In the genomic region with DNA sequence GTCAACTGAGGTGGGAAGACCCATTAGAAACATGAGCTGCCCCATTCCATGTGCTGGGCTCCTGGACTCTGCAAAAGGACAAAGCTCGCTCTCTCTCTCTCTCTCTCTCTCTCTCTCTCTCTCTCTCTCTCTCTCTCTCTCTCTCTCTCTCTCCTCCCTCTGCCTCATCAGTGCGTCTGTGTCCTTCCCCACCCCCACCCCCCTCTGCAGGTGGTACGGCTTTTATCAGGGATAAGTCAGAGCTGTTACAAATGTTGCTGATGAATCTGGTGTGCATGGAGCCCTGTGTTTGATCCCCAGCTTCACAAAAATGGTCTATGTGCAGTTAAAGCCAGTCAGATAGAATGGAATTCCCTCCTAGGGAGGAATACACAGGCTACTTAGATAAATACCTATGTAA, we compare ENCODE assay signal across 20 mouse cellular contexts.
A peak's percentile ranks its signal among the peaks of the same experiment; 100 is the strongest.
DNase-seq lines count a peak whose midpoint lies in the region; TF ChIP-seq lines count a peak whose summit lies in the region.
"Had no signal": no experiment of that assay in that cellular context is flagged by ENCODE, and none has a peak within 500 bp of the region (broad histone marks: within the 10 kb centered on the region; RNA-seq: fewer than 3 reads in every experiment).

No protein-coding gene starts in this region.

- no peak for TF ChIP-seq EP300 in ES-Bruce4 (IDR thresholded peaks at IDR 0.05; ENCODE audit: insufficient read depth, low read depth, low read length)

- no peak for TF ChIP-seq CTCF in ES-Bruce4 (IDR thresholded peaks at IDR 0.05; ENCODE audit: low read depth, low read length)

- DNase-seq in ES-E14 (ENCODE audit: low read depth, low spot score) (peak; percentile 9), ZHBTc4 (ENCODE audit: low read depth, low spot score) (peak; percentile 62)
- DNase-seq in testis, postnatal 14 days (ENCODE audit: low spot score), result no peak
- no peak for DNase-seq in lung, postnatal 4 days
- DNase-seq: adrenal gland, adult 8-10 months; adrenal gland, postnatal 14 days; adrenal gland, postnatal 36 days; B cell, adult 2 months; cerebellum, adult 18-20 months; cerebellum, adult 9-10 months; cerebellum, postnatal 10 days; cerebellum, postnatal 25 days; forebrain, postnatal 0 days had no signal

- H3K27ac ChIP-seq in ES-Bruce4 (ENCODE audit: insufficient read depth, low read length), result peak overlapping the region; percentile 61
- peak overlapping the region; percentile 43; the same call in 1 of the 2 replicates for H3K27ac ChIP-seq in ES-E14 (ENCODE audit: insufficient read depth, low read depth, low read length, poor library complexity, severe bottlenecking)
- H3K27ac ChIP-seq: embryonic facial prominence, embryonic 10.5 days; embryonic facial prominence, embryonic 12.5 days; forebrain, embryonic 13.5 days; forebrain, embryonic 15.5 days had no signal

- H3K4me1 ChIP-seq in ES-Bruce4 (ENCODE audit: control insufficient read depth, insufficient read depth, low read length) (peaks cover 3% of the 10 kb centered on the region), ES-E14 (ENCODE audit: control insufficient read depth in 2 of 2, insufficient read depth in 2 of 2, low read length in 2 of 2, poor library complexity in 1 of 2) (no peaks in the 10 kb centered on the region)
- H3K4me1 ChIP-seq: embryonic facial prominence, embryonic 10.5 days; embryonic facial prominence, embryonic 12.5 days; forebrain, embryonic 13.5 days; forebrain, embryonic 15.5 days had no signal

- H3K9me3 ChIP-seq in ES-Bruce4 (replicated peaks; ENCODE audit: control insufficient read depth, insufficient read depth, low read length, poor library complexity, severe bottlenecking), result peaks cover 15% of the 10 kb centered on the region
- no peaks in the 10 kb centered on the region for H3K9me3 ChIP-seq in ES-E14 (ENCODE audit: control insufficient read depth, insufficient read depth, low read depth, low read length)
- H3K9me3 ChIP-seq: embryonic facial prominence, embryonic 10.5 days; embryonic facial prominence, embryonic 12.5 days; forebrain, embryonic 13.5 days; forebrain, embryonic 15.5 days had no signal

- no peaks in the 10 kb centered on the region for H3K36me3 ChIP-seq in ES-Bruce4 (ENCODE audit: control insufficient read depth, insufficient read depth, low read length, poor library complexity, severe bottlenecking)
- H3K36me3 ChIP-seq in ES-E14 (ENCODE audit: control insufficient read depth, insufficient read depth, low read length, poor library complexity, severe bottlenecking), result no peaks in the 10 kb centered on the region
- H3K36me3 ChIP-seq: embryonic facial prominence, embryonic 10.5 days; embryonic facial prominence, embryonic 12.5 days; forebrain, embryonic 15.5 days had no signal

- in situ Hi-C loops in ES-E14 (cut with MboI; ENCODE audit: low sequenced_read_pairs in 2 of 2, unreplicated experiment in 2 of 2), result no loop called here

- no peaks in the 10 kb centered on the region for H3K27me3 ChIP-seq in ES-Bruce4 (ENCODE audit: control insufficient read depth, insufficient read depth, low read length, poor library complexity, severe bottlenecking)
- H3K27me3 ChIP-seq: CH12.LX; embryonic facial prominence, embryonic 12.5 days; forebrain, embryonic 13.5 days; forebrain, embryonic 15.5 days; Patski had no signal

- no peak for TF ChIP-seq POLR2A in ES-Bruce4 (IDR thresholded peaks at IDR 0.05; ENCODE audit: insufficient read depth, low read length)

- H3K4me3 ChIP-seq in ES-Bruce4 (ENCODE audit: low read depth, low read length), result no peak overlapping the region
- no peak overlapping the region for H3K4me3 ChIP-seq in ES-E14 (ENCODE audit: insufficient read depth in 1 of 2, low read depth in 1 of 2, low read length in 2 of 2, poor library complexity in 1 of 2, severe bottlenecking in 1 of 2)
- H3K4me3 ChIP-seq: embryonic facial prominence, embryonic 10.5 days; embryonic facial prominence, embryonic 12.5 days; forebrain, embryonic 13.5 days; forebrain, embryonic 15.5 days had no signal

- H3K9ac ChIP-seq in ES-Bruce4 (ENCODE audit: low read depth, poor library complexity, severe bottlenecking), result no peak overlapping the region
- H3K9ac ChIP-seq in ES-E14 (ENCODE audit: insufficient read depth, low read depth, low read length, poor library complexity, severe bottlenecking), result no peak overlapping the region
- H3K9ac ChIP-seq: embryonic facial prominence, embryonic 12.5 days; forebrain, embryonic 13.5 days; forebrain, embryonic 15.5 days; forebrain, postnatal 0 days had no signal

TF ChIP-seq in ES-E14, 5 proteins besides CTCF, POLR2A, EP300 and RAD21:
- no peak for TF ChIP-seq HCFC1 (IDR thresholded peaks at IDR 0.05; ENCODE audit: borderline replicate concordance, insufficient read depth, low read length)
- no peak for TF ChIP-seq MAFK (IDR thresholded peaks at IDR 0.05; ENCODE audit: insufficient read depth, low read depth, low read length)
- no peak for TF ChIP-seq CHD2 (IDR thresholded peaks at IDR 0.05; ENCODE audit: low read depth, low read length)
- TF ChIP-seq ZNF384 (IDR thresholded peaks at IDR 0.05; ENCODE audit: low read depth, low read length), result no peak
- TF ChIP-seq ZC3H11A (IDR thresholded peaks at IDR 0.05; ENCODE audit: borderline replicate concordance, low read depth, low read length), result no peak

Comparison
In these comparisons a context has a peak if more than half of its experiments do, and no peak if none do; other contexts are left out.
1. DNase-seq: peak in ES-E14 (single experiment) and ZHBTc4 (single experiment); none in testis, postnatal 14 days (single experiment) and lung, postnatal 4 days (0 of 2).